Mouse (Mus musculus): ENCODE measurements around the gene E330021D16Rik.

GRCm38 (mm10) chr6:136422084-136422853 lies 6.9 kb upstream of the E330021D16Rik start:
- TF ChIP-seq CTCF (IDR thresholded peaks at IDR 0.05; ENCODE audit: control insufficient read depth, insufficient read depth, low read length) (peak; percentile 90), POLR2A (IDR thresholded peaks at IDR 0.05; ENCODE audit: borderline replicate concordance, control insufficient read depth, low read depth, low read length) (no peak)

Data from bone marrow, adult 2 months (tissue).